Mouse (Mus musculus) hindbrain, embryonic 12.5 days (tissue): ENCODE data around the gene Pef1. TPM values are rescaled to one million over a fixed set of nuclear protein-coding genes. Genes with fewer than 3 reads are reported as not detected.

Experiments
- ATAC-seq: fragments of 200-750 bp; cut with Nextera tagmentation; 2 replicates; pipeline ENCODE4 v1.8.0; 2017; ENCODE audit warnings: moderate TSS enrichment; ENCODE audit not compliant: low FRiP score
- H3K27ac ChIP-seq: fragments of 300-500 bp; sonication (generic); 2 replicates; pipeline ENCODE4 v1.5.1; 2016; ENCODE audit warnings: mild to moderate bottlenecking
- H3K27me3 ChIP-seq: fragments of 300-500 bp; sonication (generic); 2 replicates; pipeline ENCODE4 v1.6.1; 2016; ENCODE audit warnings: mild to moderate bottlenecking
- H3K36me3 ChIP-seq: fragments of 300-500 bp; sonication (generic); 2 replicates; pipeline ENCODE4 v1.6.1; 2016; ENCODE audit warnings: mild to moderate bottlenecking
- H3K4me1 ChIP-seq: fragments of 300-500 bp; sonication (generic); 2 replicates; pipeline ENCODE4 v1.6.1; 2016
- H3K4me2 ChIP-seq: fragments of 300-500 bp; sonication (generic); replicated peaks from 2 replicates; pipeline ENCODE4 v1.6.1; 2016; ENCODE audit warnings: mild to moderate bottlenecking
- H3K4me3 ChIP-seq: fragments of 300-500 bp; sonication (generic); 2 replicates; pipeline ENCODE4 v1.5.1; 2016; ENCODE audit warnings: mild to moderate bottlenecking
- H3K9ac ChIP-seq: fragments of 300-500 bp; sonication (generic); 2 replicates; pipeline ENCODE4 v1.6.1; 2016; ENCODE audit warnings: mild to moderate bottlenecking, moderate library complexity
- H3K9me3 ChIP-seq: fragments of 300-500 bp; sonication (generic); replicated peaks from 2 replicates; pipeline ENCODE4 v1.6.1; 2016; ENCODE audit warnings: mild to moderate bottlenecking
- WGBS: fragments of 180-500 bp; shearing (Covaris S2); methylation state at CpG from one replicate; pipeline ENCODE4 v1.1.7; 2016; 5-methylcytosine and 5-hydroxymethylcytosine counted together
- polyA plus RNA-seq: library from polyadenylated mRNA; unstranded; fragments of >200 nt; fragmentation: Nextera tagmentation; extraction: Ambion mirVana; gene quantifications from 2 replicates; pipeline ENCODE4 v1.2.1, GENCODE M21; 2016

The Pef1 gene
- polyA plus RNA-seq, 1 experiment from 2014 or later, result 59.7 TPM

GRCm38 (mm10) chr4:130125164-130125563, 22.8 kb downstream of the Pef1 start:
- Histone ChIP-seq H3K27ac (no peak overlapping the region), H3K9me3 (no peaks in the 10 kb centered on the region), H3K36me3 (peaks cover 67% of the 10 kb centered on the region), H3K4me1 (no peaks in the 10 kb centered on the region), H3K4me2 (no peak overlapping the region), H3K27me3 (no peaks in the 10 kb centered on the region), H3K4me3 (no peak overlapping the region), H3K9ac (no peak overlapping the region)
- 96% methylated on average over 6 of the region's 6 CpGs for WGBS
- no peak for ATAC-seq

- Histone ChIP-seq H3K4me1 (no peaks in the 10 kb centered on the region), H3K9me3 (no peaks in the 10 kb centered on the region), H3K4me3 (no peak overlapping the region), H3K4me2 (no peak overlapping the region), H3K27me3 (no peaks in the 10 kb centered on the region), H3K27ac (no peak overlapping the region), H3K36me3 (peaks cover 66% of the 10 kb centered on the region), H3K9ac (no peak overlapping the region)
- no peak for ATAC-seq
- 62% methylated on average over 5 of the region's 5 CpGs for WGBS
Measured at GRCm38 (mm10) chr4:130125935-130126334, 23.6 kb downstream of the Pef1 start.

GRCm38 (mm10) chr4:130128907-130129306, 26.5 kb downstream of the Pef1 start:
- peaks cover 42% of the 10 kb centered on the region for H3K36me3 ChIP-seq
- no peak overlapping the region for H3K9ac ChIP-seq
- H3K4me3 ChIP-seq, result no peak overlapping the region
- H3K27ac ChIP-seq, result no peak overlapping the region
- no peaks in the 10 kb centered on the region for H3K27me3 ChIP-seq
- ATAC-seq, result no peak
- no peak overlapping the region for H3K4me2 ChIP-seq
- H3K4me1 ChIP-seq, result no peaks in the 10 kb centered on the region
- 89% methylated on average over 5 of the region's 5 CpGs for WGBS
- H3K9me3 ChIP-seq, result no peaks in the 10 kb centered on the region

DNA sequence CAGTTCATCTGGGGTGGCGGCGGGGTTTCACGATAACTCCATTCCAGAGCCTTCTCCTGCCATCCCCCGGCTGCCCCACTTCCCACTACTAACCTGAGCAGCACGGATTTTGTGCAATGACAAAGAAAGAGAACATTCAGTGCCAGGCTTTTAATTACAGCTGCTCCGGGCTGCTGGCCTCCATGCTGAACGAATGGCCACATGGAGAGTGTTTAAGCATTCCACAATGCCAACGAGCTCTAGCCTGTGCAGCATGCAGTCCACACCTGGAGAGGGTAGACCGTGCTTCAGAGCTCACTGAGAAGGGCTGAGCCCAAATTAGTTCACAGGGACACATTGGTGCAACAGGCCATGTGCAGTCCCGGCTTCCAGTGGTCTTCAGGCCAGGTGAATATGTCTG, 27.7 kb downstream of the Pef1 start:
- no peaks in the 10 kb centered on the region for H3K9me3 ChIP-seq
- 83% methylated on average over 10 of the region's 10 CpGs for WGBS
- H3K36me3 ChIP-seq, result peaks cover 31% of the 10 kb centered on the region
- H3K4me3 ChIP-seq, result no peak overlapping the region
- H3K27ac ChIP-seq, result no peak overlapping the region
- no peak for ATAC-seq
- H3K9ac ChIP-seq, result no peak overlapping the region
- no peaks in the 10 kb centered on the region for H3K4me1 ChIP-seq
- no peak overlapping the region for H3K4me2 ChIP-seq
- no peaks in the 10 kb centered on the region for H3K27me3 ChIP-seq

DNA sequence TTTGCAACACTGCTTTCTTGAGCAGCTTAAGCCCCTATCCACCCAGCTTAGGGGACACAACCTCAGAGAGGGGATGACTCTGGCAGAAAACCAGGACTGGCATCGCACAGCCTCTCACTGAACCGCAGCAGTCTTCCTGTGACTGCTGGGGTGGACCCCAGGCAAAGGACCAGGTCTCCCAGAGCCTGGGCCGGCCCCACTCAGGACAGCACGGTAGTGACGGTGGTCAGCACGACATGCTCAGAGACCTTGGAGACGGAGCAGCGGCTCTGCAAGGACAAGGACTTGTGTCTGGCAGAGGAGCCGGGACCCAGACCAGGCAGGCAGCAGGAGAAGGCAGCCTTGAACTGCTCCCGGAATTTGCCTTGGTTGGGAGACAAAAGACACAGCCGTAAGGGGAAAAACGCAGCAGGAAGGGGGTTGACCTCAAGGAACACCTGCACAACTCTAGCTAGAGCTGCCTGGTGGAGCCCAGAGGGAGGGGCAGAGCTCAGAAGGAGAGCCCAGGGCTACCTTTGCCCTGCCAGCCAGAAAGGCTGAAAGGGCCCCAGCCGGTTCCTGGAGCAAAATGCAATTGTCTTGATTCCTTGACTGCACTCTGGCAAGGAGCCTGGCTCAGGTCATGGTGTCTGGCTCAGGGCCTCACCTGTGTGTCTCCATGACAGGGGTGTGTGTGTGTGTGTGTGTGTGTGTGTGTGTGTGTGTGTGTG, 28.4 kb downstream of the Pef1 start:
- Histone ChIP-seq H3K9ac (no peak overlapping the region), H3K4me3 (no peak overlapping the region), H3K27ac (no peak overlapping the region), H3K9me3 (no peaks in the 10 kb centered on the region), H3K4me1 (0 out of 2 replicates have a peak, but pooled peaks cover 2% of the 10 kb centered on the region), H3K4me2 (no peak overlapping the region), H3K36me3 (peaks cover 24% of the 10 kb centered on the region), H3K27me3 (0 out of 2 replicates have a peak, but pooled peaks cover 4% of the 10 kb centered on the region)
- ATAC-seq, result no peak
- 52% methylated on average over 13 of the region's 13 CpGs for WGBS

DNA sequence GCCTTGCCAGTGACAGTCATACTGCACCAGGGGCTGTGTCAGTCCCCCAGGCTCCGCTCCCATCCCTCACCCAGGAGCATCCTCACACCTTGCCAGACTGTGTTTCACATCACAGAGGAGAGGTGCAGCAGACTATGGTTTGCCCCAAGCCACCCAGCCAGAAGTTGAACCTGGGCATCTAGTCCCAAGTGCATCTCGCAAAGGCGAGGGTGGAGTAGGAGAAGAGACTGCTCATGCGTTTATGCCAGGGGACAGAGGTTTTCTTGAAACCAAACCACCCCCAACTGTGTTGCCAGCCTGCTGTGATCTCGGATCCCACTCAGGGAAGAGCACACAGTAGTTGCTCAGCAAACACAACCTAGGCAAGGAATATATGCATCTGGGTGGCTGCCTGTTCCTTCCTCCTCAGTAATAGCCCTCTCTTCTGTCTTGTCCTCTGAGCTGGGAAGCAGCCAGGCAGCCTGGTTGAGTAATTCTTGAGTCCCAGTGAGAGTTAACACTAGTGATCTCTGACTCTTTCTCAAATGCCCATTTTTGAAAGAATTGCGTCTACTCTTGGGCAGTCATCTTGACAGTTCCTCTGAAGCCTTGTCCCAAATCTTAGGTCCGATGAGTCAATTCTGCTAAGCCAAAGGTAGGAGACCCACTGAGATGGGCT, 29.2 kb downstream of the Pef1 start:
- Histone ChIP-seq H3K27me3 (0 out of 2 replicates have a peak, but pooled peaks cover 5% of the 10 kb centered on the region), H3K27ac (no peak overlapping the region), H3K4me3 (no peak overlapping the region), H3K9ac (no peak overlapping the region), H3K9me3 (no peaks in the 10 kb centered on the region), H3K4me2 (no peak overlapping the region), H3K36me3 (peaks cover 16% of the 10 kb centered on the region), H3K4me1 (0 out of 2 replicates have a peak, but pooled peaks cover 2% of the 10 kb centered on the region)
- WGBS, result 87% methylated on average over 7 of the region's 7 CpGs
- no peak for ATAC-seq

DNA sequence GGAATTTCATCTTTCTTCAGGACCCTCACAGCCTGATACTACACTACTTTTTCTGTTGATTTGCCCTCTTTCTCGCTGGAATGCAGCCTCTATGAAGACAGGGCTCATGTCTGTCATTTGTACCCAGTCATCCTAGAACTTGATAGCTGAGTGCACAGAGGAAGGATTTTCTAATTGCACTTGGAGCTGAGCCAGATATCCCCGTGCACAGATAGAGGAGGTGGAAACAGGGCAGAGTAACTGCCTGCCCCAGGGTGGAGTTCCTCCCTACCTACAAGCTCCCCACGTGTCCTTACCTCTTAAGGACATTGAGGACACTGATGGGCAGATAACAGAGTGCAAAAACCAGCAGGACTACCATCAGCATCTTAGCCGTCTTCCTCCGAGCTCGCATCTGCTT, 31.0 kb downstream of the Pef1 start:
- Histone ChIP-seq H3K27me3 (peaks cover 19% of the 10 kb centered on the region), H3K9ac (no peak overlapping the region), H3K27ac (no peak overlapping the region), H3K4me3 (no peak overlapping the region), H3K36me3 (no peaks in the 10 kb centered on the region), H3K9me3 (no peaks in the 10 kb centered on the region), H3K4me1 (0 out of 2 replicates have a peak, but pooled peaks cover 2% of the 10 kb centered on the region), H3K4me2 (no peak overlapping the region)
- no peak for ATAC-seq
- WGBS, result 64% methylated on average over 6 of the region's 6 CpGs

- H3K27me3 ChIP-seq, result peaks cover 51% of the 10 kb centered on the region
- WGBS, result under 1% methylated on average over 50 of the region's 57 CpGs
- H3K4me1 ChIP-seq, result peaks cover 27% of the 10 kb centered on the region
- H3K4me2 ChIP-seq, result peak overlapping the region; percentile 78
- peak overlapping the region; percentile 51 for H3K9ac ChIP-seq
- H3K9me3 ChIP-seq, result no peaks in the 10 kb centered on the region
- no peaks in the 10 kb centered on the region for H3K36me3 ChIP-seq
- no peak overlapping the region for H3K27ac ChIP-seq
- ATAC-seq, result peak; percentile 64
- peak overlapping the region; percentile 33 for H3K4me3 ChIP-seq
Measured at GRCm38 (mm10) chr4:130138441-130139213, 36.3 kb downstream of the Pef1 start.

DNA sequence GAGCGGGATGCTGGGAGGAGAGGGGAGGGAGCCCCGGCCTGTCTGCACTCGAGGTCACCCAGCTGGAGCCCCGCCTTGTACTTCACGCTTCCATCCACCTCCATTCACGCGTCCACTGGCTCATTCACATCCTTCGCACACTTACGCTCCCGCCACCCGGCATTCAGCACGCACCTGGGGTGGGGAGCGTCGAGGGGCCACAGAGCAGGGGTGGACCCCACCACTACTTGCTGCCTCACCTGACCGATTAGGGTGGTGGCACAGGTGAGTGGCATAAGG, 36.8 kb downstream of the Pef1 start, which contains the start of gene Hcrtr1:
Gene Hcrtr1, minus strand, starts transcription at position 146 of the 279 bp plus-strand sequence.
- no peak within 1 kb of the TSS for H3K27ac ChIP-seq
- peak within 1 kb of the TSS; percentile 33 for H3K4me3 ChIP-seq
- H3K4me2 ChIP-seq, result peak within 1 kb of the TSS; percentile 78
- H3K9me3 ChIP-seq, result no peaks in the 10 kb centered on the region
- no peaks in the 10 kb centered on the region for H3K36me3 ChIP-seq
- ATAC-seq, result 0 out of 2 replicates have a peak, but pooled peaks have one; percentile 4
- peaks cover 27% of the 10 kb centered on the region for H3K4me1 ChIP-seq
- 1% methylated on average over 15 of the region's 15 CpGs for WGBS
- peaks cover 51% of the 10 kb centered on the region for H3K27me3 ChIP-seq
- peak within 1 kb of the TSS; percentile 51 for H3K9ac ChIP-seq

DNA sequence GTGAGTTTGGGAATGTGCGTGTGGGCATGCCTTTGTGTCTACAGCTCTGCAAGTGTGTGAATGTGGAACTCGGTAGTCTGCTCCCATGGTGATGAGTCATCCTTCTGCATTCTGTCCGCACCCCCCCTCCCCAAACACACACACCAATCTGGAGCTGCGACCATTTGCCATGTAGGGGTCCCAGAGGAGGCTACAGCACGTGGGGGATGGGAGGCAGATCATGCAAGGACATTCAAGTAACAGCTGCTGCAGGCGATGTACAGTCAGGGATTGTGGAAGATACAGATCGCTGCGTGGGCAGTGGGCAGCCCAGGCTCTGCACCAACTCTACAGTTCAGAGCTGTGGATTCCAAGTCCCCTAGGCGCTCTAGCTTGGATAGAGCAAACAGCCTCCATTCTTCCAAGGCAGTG, 38.6 kb downstream of the Pef1 start:
- Histone ChIP-seq H3K9me3 (0 out of 2 replicates have a peak, but pooled peaks cover 3% of the 10 kb centered on the region), H3K4me3 (no peak overlapping the region), H3K36me3 (no peaks in the 10 kb centered on the region), H3K27ac (peak overlapping the region; percentile 49; the same call in 1 of the 2 replicates), H3K27me3 (peaks cover 46% of the 10 kb centered on the region), H3K4me2 (peak overlapping the region; percentile 16; the same call in 1 of the 2 replicates), H3K4me1 (peaks cover 25% of the 10 kb centered on the region), H3K9ac (no peak overlapping the region)
- 55% methylated on average over 9 of the region's 9 CpGs for WGBS
- ATAC-seq, result peak; percentile 51; the same call in 1 of the 2 replicates

- 55% methylated on average over 3 of the region's 3 CpGs for WGBS
Measured at GRCm38 (mm10) chr4:130141786-130142185, 39.4 kb downstream of the Pef1 start.

GRCm38 (mm10) chr4:130148405-130148804, 46.0 kb downstream of the Pef1 start:
- H3K27ac ChIP-seq, result no peak overlapping the region
- WGBS, result 83% methylated on average over 10 of the region's 10 CpGs
- no peak for ATAC-seq
- H3K9ac ChIP-seq, result no peak overlapping the region
- H3K9me3 ChIP-seq, result 0 out of 2 replicates have a peak, but pooled peaks cover 3% of the 10 kb centered on the region
- H3K4me1 ChIP-seq, result no peaks in the 10 kb centered on the region
- no peak overlapping the region for H3K4me2 ChIP-seq
- no peaks in the 10 kb centered on the region for H3K36me3 ChIP-seq
- H3K4me3 ChIP-seq, result no peak overlapping the region
- H3K27me3 ChIP-seq, result peaks cover 17% of the 10 kb centered on the region

More at GRCm38 (mm10) chr4:130141786-130142185, 39.4 kb downstream of the Pef1 start:
- ATAC-seq, result no peak
- H3K4me2 ChIP-seq, result no peak overlapping the region
- H3K9ac ChIP-seq, result no peak overlapping the region
- H3K27me3 ChIP-seq, result peaks cover 43% of the 10 kb centered on the region
- H3K36me3 ChIP-seq, result no peaks in the 10 kb centered on the region
- no peak overlapping the region for H3K4me3 ChIP-seq
- H3K4me1 ChIP-seq, result peaks cover 25% of the 10 kb centered on the region
- H3K9me3 ChIP-seq, result 0 out of 2 replicates have a peak, but pooled peaks cover 3% of the 10 kb centered on the region
- H3K27ac ChIP-seq, result 0 out of 2 replicates have a peak overlapping the region, but pooled peaks have one; percentile 19
